Mouse (Mus musculus): ENCODE measurements around the gene Apobec1.

DNA sequence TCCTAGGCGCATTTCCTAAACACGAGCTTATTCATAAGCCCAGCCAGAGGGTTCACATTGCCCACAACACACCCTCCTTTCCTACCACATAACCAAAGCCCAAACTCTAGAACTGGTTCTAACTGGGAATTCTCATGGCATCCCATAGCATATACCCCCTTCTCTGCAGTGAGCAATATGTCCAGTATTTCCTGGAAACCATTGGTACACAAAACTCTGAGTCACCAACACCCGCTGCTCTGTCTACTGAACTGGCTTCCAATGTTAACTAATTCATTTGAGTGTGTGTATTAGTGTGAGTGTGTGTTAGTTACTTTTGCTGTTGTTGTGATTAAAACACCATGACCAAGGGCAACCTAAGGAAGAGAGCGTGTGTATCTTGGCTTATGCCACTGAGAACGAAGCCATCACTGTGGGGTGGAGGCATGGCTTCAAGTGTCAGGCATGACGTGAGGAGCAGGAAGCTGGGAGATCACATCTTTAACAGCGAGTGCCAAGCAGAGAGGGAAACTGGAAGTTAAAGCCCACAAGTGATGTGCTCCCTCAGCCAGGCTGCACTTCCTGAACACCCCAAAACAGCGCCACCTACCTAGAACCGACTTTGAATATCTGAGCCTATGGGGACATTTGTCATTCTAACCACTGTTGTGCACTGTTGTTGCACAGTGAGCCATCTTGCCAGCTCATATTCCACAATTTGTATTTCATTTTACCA, 37.0 kb downstream of the Apobec1 start:
- no peak for TF ChIP-seq CTCF (IDR thresholded peaks at IDR 0.05)
- no peak for TF ChIP-seq EP300 (IDR thresholded peaks at IDR 0.05)
